ENCODE assay signal across 8 mouse cellular contexts in genomic region chr11:79870189-79870588, GRCm38 (mm10).
DNase-seq lines count a peak whose midpoint lies in the region; ATAC-seq and TF ChIP-seq lines count a peak whose summit lies in the region.

No protein-coding gene starts in this region.

- H3K9me3 ChIP-seq in limb, embryonic 14.5 days (ENCODE audit: control insufficient read depth, low read length) = no peaks in the 10 kb centered on the region
- no peaks in the 10 kb centered on the region for H3K9me3 ChIP-seq in limb, embryonic 10.5 days (replicated peaks)
- H3K9me3 ChIP-seq in lung, embryonic 15.5 days = no peaks in the 10 kb centered on the region

- intact Hi-C loops in left cerebral cortex, postnatal 25 days (cut with DNase I) = no loop called here

- no peaks in the 10 kb centered on the region for H3K4me1 ChIP-seq in limb, embryonic 14.5 days (ENCODE audit: control insufficient read depth, insufficient read depth, low read length)
- peaks cover 16% of the 10 kb centered on the region for H3K4me1 ChIP-seq in limb, embryonic 10.5 days
- peaks cover 13% of the 10 kb centered on the region for H3K4me1 ChIP-seq in lung, embryonic 15.5 days

- no peaks in the 10 kb centered on the region for H3K36me3 ChIP-seq in limb, embryonic 14.5 days (ENCODE audit: control insufficient read depth, insufficient read depth, low read length)
- no peaks in the 10 kb centered on the region for H3K36me3 ChIP-seq in limb, embryonic 10.5 days
- no peaks in the 10 kb centered on the region for H3K36me3 ChIP-seq in lung, embryonic 15.5 days

- no peak for TF ChIP-seq POLR2A in limb, embryonic 14.5 days (IDR thresholded peaks at IDR 0.05; ENCODE audit: borderline replicate concordance, extremely low read depth, insufficient read depth, insufficient read length)

- no peaks in the 10 kb centered on the region for H3K27me3 ChIP-seq in limb, embryonic 14.5 days (ENCODE audit: control insufficient read depth, insufficient read depth, low read length)
- no peaks in the 10 kb centered on the region for H3K27me3 ChIP-seq in limb, embryonic 10.5 days (ENCODE audit: low read depth, poor library complexity, severe bottlenecking)
- no peaks in the 10 kb centered on the region for H3K27me3 ChIP-seq in lung, embryonic 15.5 days

- WGBS in limb, embryonic 14.5 days = 59% methylated on average over 5 of the region's 5 CpGs
- 68% methylated on average over 5 of the region's 5 CpGs for WGBS in limb, embryonic 10.5 days
- 41% methylated on average over 5 of the region's 5 CpGs for WGBS in lung, embryonic 15.5 days

- ATAC-seq in limb, embryonic 14.5 days (ENCODE audit: low FRiP score, low read depth) = no peak
- no peak for ATAC-seq in lung, embryonic 15.5 days (ENCODE audit: borderline replicate concordance, extremely low read depth, low FRiP score, low TSS enrichment)

- H3K4me3 ChIP-seq in limb, embryonic 14.5 days (replicated peaks; ENCODE audit: low read length) = no peak overlapping the region
- no peak overlapping the region for H3K4me3 ChIP-seq in limb, embryonic 10.5 days
- no peak overlapping the region for H3K4me3 ChIP-seq in lung, embryonic 15.5 days

- peak; percentile 67 for DNase-seq in limb, embryonic 14.5 days (ENCODE audit: low spot score)
- DNase-seq in limb, embryonic 10.5 days (ENCODE audit: low spot score) = no peak
- DNase-seq in adrenal gland, postnatal 25 days = peak; percentile 15
- DNase-seq in heart, adult 9 months (ENCODE audit: low spot score in 2 of 2) = peak; percentile 54 to 55
- no peak for DNase-seq in cerebellum, adult 11 months
- DNase-seq in left cerebral cortex, postnatal 25 days (ENCODE audit: low spot score in 2 of 2) = no peak
- DNase-seq in layer of hippocampus, postnatal 14 days (ENCODE audit: low spot score in 2 of 2) = no peak

- no peak overlapping the region for H3K9ac ChIP-seq in limb, embryonic 14.5 days (ENCODE audit: low read depth, low read length, severe bottlenecking)
- no peak overlapping the region for H3K9ac ChIP-seq in lung, embryonic 15.5 days

- no peak overlapping the region for H3K27ac ChIP-seq in limb, embryonic 14.5 days (replicated peaks; ENCODE audit: low read depth, low read length)
- H3K27ac ChIP-seq in limb, embryonic 10.5 days = no peak overlapping the region; the same call in 1 of the 2 replicates
- 0 out of 2 replicates have a peak overlapping the region, but pooled peaks have one; percentile 22 for H3K27ac ChIP-seq in lung, embryonic 15.5 days

- no peak overlapping the region for H3K4me2 ChIP-seq in limb, embryonic 14.5 days (replicated peaks; ENCODE audit: low read depth, low read length, severe bottlenecking)
- H3K4me2 ChIP-seq in lung, embryonic 15.5 days = no peak overlapping the region

Comparison
In these comparisons a context has a peak if more than half of its experiments do, and no peak if none do; other contexts are left out.
1. DNase-seq: peak in limb, embryonic 14.5 days (single experiment), adrenal gland, postnatal 25 days (single experiment) and heart, adult 9 months (2 of 2); none in limb, embryonic 10.5 days (single experiment), cerebellum, adult 11 months (single experiment), left cerebral cortex, postnatal 25 days (0 of 2) and layer of hippocampus, postnatal 14 days (0 of 2).